Mouse (Mus musculus) CH12.LX (cell line): ENCODE results near the gene Ppfia2. TPM values are rescaled to one million over a fixed set of nuclear protein-coding genes. Genes with fewer than 3 reads are reported as not detected.

ENCODE experiments used
- DNase-seq: peaks from one replicate; pipeline ENCODE4 v3.0.0-alpha.2; 2013; ENCODE audit errors: extremely low read depth
- H3K27ac ChIP-seq: 2 replicates; pipeline ENCODE4 v1.5.1; 2012; ENCODE audit warnings: low read depth, mild to moderate bottlenecking, control low read depth, moderate library complexity; ENCODE audit not compliant: insufficient read depth
- H3K27me3 ChIP-seq: replicated peaks from 2 replicates; pipeline ENCODE3; 2012; ENCODE audit warnings: inconsistent platforms
- H3K36me3 ChIP-seq, 2 experiments: replicated peaks in 1 of 2; 2 replicates each; pipeline versions ENCODE3 to v1.6.1; 2012; ENCODE audit warnings: inconsistent platforms in 1 of 2, low read length in 1 of 2, mild to moderate bottlenecking in 1 of 2, mixed read lengths in 1 of 2, moderate library complexity in 1 of 2; ENCODE audit not compliant: control insufficient read depth in 1 of 2, insufficient read depth in 1 of 2
- H3K4me1 ChIP-seq, 2 experiments: 2 replicates each; pipeline ENCODE4 v1.6.1; 2012; ENCODE audit warnings: inconsistent platforms in 1 of 2, moderate library complexity in 1 of 2; ENCODE audit not compliant: insufficient read depth in 2 of 2, control insufficient read depth in 1 of 2
- H3K4me2 ChIP-seq: 2 replicates; pipeline ENCODE4 v1.6.1; 2012; ENCODE audit warnings: low read depth, mild to moderate bottlenecking, control low read depth; ENCODE audit not compliant: poor library complexity, insufficient read depth, severe bottlenecking
- H3K4me3 ChIP-seq, 3 experiments: fragments of 150-350 bp in 1 of 3; sonication (generic) in 1 of 3; replicated peaks in 1 of 3; 2 replicates each; pipeline versions ENCODE3 to v1.5.1; 2011 to 2012; ENCODE audit warnings: low read depth in 2 of 3, low read length in 2 of 3, mild to moderate bottlenecking in 2 of 3, moderate library complexity in 2 of 3, control low read depth in 1 of 3, improper control_type of control experiment in 1 of 3, inconsistent platforms in 1 of 3, mixed read lengths in 1 of 3; ENCODE audit not compliant: poor library complexity in 1 of 3
- H3K79me2 ChIP-seq: replicated peaks from 2 replicates; pipeline ENCODE4 v1.6.1; 2012; ENCODE audit warnings: mild to moderate bottlenecking, moderate library complexity; ENCODE audit not compliant: control insufficient read depth, poor library complexity, insufficient read depth, severe bottlenecking; ENCODE audit errors: extremely low read depth
- H3K9ac ChIP-seq: 2 replicates; pipeline ENCODE4 v1.6.1; 2012; ENCODE audit warnings: low read depth, mild to moderate bottlenecking, control low read depth, moderate library complexity; ENCODE audit not compliant: insufficient read depth
- H3K9me3 ChIP-seq: replicated peaks from 2 replicates; pipeline ENCODE3; 2012; ENCODE audit warnings: low read length, inconsistent platforms, mixed read lengths
- CHD2 ChIP-seq: IDR thresholded peaks from 2 replicates; pipeline ENCODE4 v1.6.1; 2011; ENCODE audit warnings: low read length, improper control_type of control experiment
- ELF1 ChIP-seq: IDR thresholded peaks from 2 replicates; pipeline ENCODE4 v1.6.1; 2014; ENCODE audit warnings: low read depth, mild to moderate bottlenecking, inconsistent platforms, low read length, improper control_type of control experiment
- EP300 ChIP-seq: IDR thresholded peaks from 2 replicates; pipeline ENCODE4 v1.6.1; 2011; ENCODE audit warnings: low read length, improper control_type of control experiment
- HCFC1 ChIP-seq: IDR thresholded peaks from 2 replicates; pipeline ENCODE4 v1.6.1; 2012; ENCODE audit warnings: low read depth, mild to moderate bottlenecking, inconsistent platforms, low read length, improper control_type of control experiment
- JUND ChIP-seq: conservative IDR thresholded peaks from 2 replicates; pipeline ENCODE4 v1.6.1; 2011; ENCODE audit warnings: low read depth, low read length, improper control_type of control experiment
- KAT2A ChIP-seq: IDR thresholded peaks from 2 replicates; pipeline ENCODE4 v1.6.1; 2012; ENCODE audit warnings: low read length, improper control_type of control experiment, inconsistent platforms; ENCODE audit not compliant: insufficient replicate concordance
- MAZ ChIP-seq: IDR thresholded peaks from 2 replicates; pipeline ENCODE4 v1.6.1; 2012; ENCODE audit warnings: low read depth, mild to moderate bottlenecking, inconsistent platforms, low read length, improper control_type of control experiment, moderate library complexity
- MXI1 ChIP-seq: IDR thresholded peaks from 2 replicates; pipeline ENCODE4 v1.6.1; 2011; ENCODE audit warnings: mild to moderate bottlenecking, low read depth, low read length, improper control_type of control experiment
- MYC ChIP-seq: IDR thresholded peaks from 2 replicates; pipeline ENCODE4 v1.6.1; 2011; ENCODE audit warnings: low read depth, mild to moderate bottlenecking, improper control_type of control experiment, low read length
- PAX5 ChIP-seq: IDR thresholded peaks from 2 replicates; pipeline ENCODE4 v1.6.1; 2012; ENCODE audit warnings: low read length, inconsistent platforms, mixed read lengths
- POLR2A ChIP-seq: IDR thresholded peaks from 2 replicates; pipeline ENCODE4 v1.6.1; 2011; ENCODE audit warnings: low read depth, mild to moderate bottlenecking, improper control_type of control experiment, low read length
- POLR2AphosphoS2 ChIP-seq: IDR thresholded peaks from 2 replicates; pipeline ENCODE4 v1.6.1; 2011; ENCODE audit warnings: low read depth, low read length, improper control_type of control experiment
- RAD21 ChIP-seq: IDR thresholded peaks from 2 replicates; pipeline ENCODE4 v1.6.1; 2011; ENCODE audit warnings: low read depth, mild to moderate bottlenecking, low read length, improper control_type of control experiment, moderate library complexity
- RCOR1 ChIP-seq: conservative IDR thresholded peaks from 2 replicates; pipeline ENCODE4 v1.6.1; 2012; ENCODE audit warnings: low read depth, mild to moderate bottlenecking, inconsistent platforms, low read length, improper control_type of control experiment
- SIN3A ChIP-seq: IDR thresholded peaks from 2 replicates; pipeline ENCODE4 v1.6.1; 2012; ENCODE audit warnings: low read length, improper control_type of control experiment, inconsistent platforms
- SMC3 ChIP-seq: IDR thresholded peaks from 2 replicates; pipeline ENCODE4 v1.6.1; 2011; ENCODE audit warnings: low read depth, low read length, improper control_type of control experiment
- TBP ChIP-seq: conservative IDR thresholded peaks from 2 replicates; pipeline ENCODE4 v1.6.1; 2011; ENCODE audit warnings: low read depth, low read length, improper control_type of control experiment
- UBTF ChIP-seq: IDR thresholded peaks from 2 replicates; pipeline ENCODE4 v1.6.1; 2012; ENCODE audit warnings: low read depth, mild to moderate bottlenecking, inconsistent platforms, low read length, improper control_type of control experiment, moderate library complexity
- USF1 ChIP-seq: IDR thresholded peaks from 2 replicates; pipeline ENCODE4 v1.6.1; 2014; ENCODE audit warnings: low read depth, mild to moderate bottlenecking, inconsistent platforms, low read length, improper control_type of control experiment
- ZC3H11A ChIP-seq: IDR thresholded peaks from 2 replicates; pipeline ENCODE4 v1.6.1; 2012; ENCODE audit warnings: low read depth, mild to moderate bottlenecking, inconsistent platforms, low read length, improper control_type of control experiment
- ZMIZ1 ChIP-seq: IDR thresholded peaks from 2 replicates; pipeline ENCODE4 v1.6.1; 2012; ENCODE audit warnings: low read depth, mild to moderate bottlenecking, inconsistent platforms, low read length, improper control_type of control experiment
- dilution Hi-C: fragments of 300-500 bp; cut with MboI; formaldehyde crosslinking; loops from 2 replicates; pipeline ENCODE4 v1.14.3; 2020; ENCODE audit warnings: low sequenced_read_pairs; ENCODE audit not compliant: extremely low pct_unique_long_range_greater_than_20kb, extremely low pct_ligation_motif_present
- in situ Hi-C: fragments of 300-500 bp; cut with MboI; formaldehyde crosslinking; loops from 3 replicates; pipeline ENCODE4 v1.14.3; 2019; ENCODE audit warnings: low sequenced_read_pairs, low pct_ligation_motif_present, low pct_unique_long_range_greater_than_20kb, mixed read lengths
- polyA plus RNA-seq: library from polyadenylated mRNA; unstranded; fragments of >175 nt; gene quantifications from 2 replicates; pipeline ENCODE4 v1.2.1, GENCODE M21; 2012; ENCODE audit warnings: low read depth; ENCODE audit not compliant: insufficient read length
- total RNA-seq, 2 experiments: library from RNA; depleted of rRNA; stranded (reverse); fragments of 300-350 nt in 1 of 2; fragments of >200 nt in 1 of 2; gene quantifications; 2 replicates each; pipeline ENCODE4 v1.2.3; 2012 to 2014

Gene Ppfia2
- total and polyA plus RNA-seq, 3 experiments: not detected

DNA sequence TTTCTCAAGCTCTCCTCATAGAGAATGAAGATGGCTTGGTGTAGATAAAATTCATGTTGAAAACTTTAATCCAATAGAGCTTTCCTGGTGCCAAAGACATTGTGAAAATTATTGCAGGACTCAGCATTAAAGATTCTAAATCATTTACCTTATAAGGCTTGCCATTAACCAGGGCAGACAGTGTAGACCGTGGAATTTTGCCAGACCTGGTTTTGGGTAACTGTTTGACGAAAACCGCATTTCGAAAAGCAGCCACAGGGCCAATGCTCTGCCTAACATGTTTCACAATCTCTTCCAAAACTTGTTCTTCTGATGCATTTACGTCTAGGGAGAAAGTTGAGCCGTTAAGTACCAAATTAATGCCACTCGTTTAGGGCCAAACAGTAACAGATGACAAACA lies 466.9 kb downstream of the Ppfia2 start:
- Histone ChIP-seq H3K9me3 (peaks cover 29% of the 10 kb centered on the region), H3K79me2 (no peaks in the 10 kb centered on the region), H3K4me1 (no peaks in the 10 kb centered on the region), H3K27me3 (no peaks in the 10 kb centered on the region), H3K36me3 (no peaks in the 10 kb centered on the region), H3K4me3 (no peak overlapping the region), H3K27ac (no peak overlapping the region), H3K9ac (no peak overlapping the region), H3K4me2 (no peak overlapping the region)
- DNase-seq: no peak
- dilution Hi-C loops: no loop called here
- TF ChIP-seq ZC3H11A: no peak
- TF ChIP-seq JUND: no peak
- TF ChIP-seq PAX5: no peak
- no peak for TF ChIP-seq CHD2
- no peak for TF ChIP-seq RAD21
- no peak for TF ChIP-seq KAT2A
- TF ChIP-seq POLR2A: no peak
- no peak for TF ChIP-seq RCOR1
- TF ChIP-seq MAZ: no peak
- no peak for TF ChIP-seq SMC3
- TF ChIP-seq USF1: no peak
- TF ChIP-seq SIN3A: no peak
- TF ChIP-seq ZMIZ1: no peak
- no peak for TF ChIP-seq UBTF
- no peak for TF ChIP-seq HCFC1
- no peak for TF ChIP-seq ELF1
- TF ChIP-seq POLR2AphosphoS2: no peak
- in situ Hi-C loops: no loop called here

DNA sequence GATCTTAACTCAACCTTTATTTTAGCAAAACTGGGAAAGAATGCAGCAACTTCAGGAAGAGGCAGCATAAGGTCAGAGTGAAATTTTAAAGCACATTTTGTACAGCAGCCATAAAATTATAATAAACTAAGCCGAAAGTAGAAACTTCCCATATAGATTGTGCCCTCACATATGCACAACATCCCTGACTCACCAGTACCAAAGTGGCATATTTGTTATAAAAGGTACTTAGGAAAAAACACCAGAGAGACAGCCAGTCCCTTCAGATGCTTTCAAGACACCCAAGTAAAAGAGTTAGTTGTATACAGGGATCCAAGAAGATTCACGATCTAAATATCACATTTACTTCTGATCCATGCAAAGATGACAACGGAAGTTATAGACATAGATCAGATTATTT lies 468.7 kb downstream of the Ppfia2 start:
- in situ Hi-C loops: no loop called here
- no peaks in the 10 kb centered on the region for H3K27me3 ChIP-seq
- no peak overlapping the region for H3K4me2 ChIP-seq
- no peak overlapping the region for H3K27ac ChIP-seq
- H3K36me3 ChIP-seq: no peaks in the 10 kb centered on the region
- no peak overlapping the region for H3K9ac ChIP-seq
- no peak overlapping the region for H3K4me3 ChIP-seq
- TF ChIP-seq JUND (no peak), POLR2AphosphoS2 (no peak), ZC3H11A (no peak), POLR2A (no peak), MYC (no peak), MAZ (no peak), MXI1 (no peak), TBP (no peak), CHD2 (no peak), EP300 (no peak), SIN3A (no peak)
- TF ChIP-seq, all 38 proteins: peak for 0
- no peaks in the 10 kb centered on the region for H3K4me1 ChIP-seq
- dilution Hi-C loops: no loop called here
- no peak for DNase-seq
- no peaks in the 10 kb centered on the region for H3K79me2 ChIP-seq
- H3K9me3 ChIP-seq: peaks cover 27% of the 10 kb centered on the region
